ENCODE assay signal across 25 mouse cellular contexts in the genomic region with DNA sequence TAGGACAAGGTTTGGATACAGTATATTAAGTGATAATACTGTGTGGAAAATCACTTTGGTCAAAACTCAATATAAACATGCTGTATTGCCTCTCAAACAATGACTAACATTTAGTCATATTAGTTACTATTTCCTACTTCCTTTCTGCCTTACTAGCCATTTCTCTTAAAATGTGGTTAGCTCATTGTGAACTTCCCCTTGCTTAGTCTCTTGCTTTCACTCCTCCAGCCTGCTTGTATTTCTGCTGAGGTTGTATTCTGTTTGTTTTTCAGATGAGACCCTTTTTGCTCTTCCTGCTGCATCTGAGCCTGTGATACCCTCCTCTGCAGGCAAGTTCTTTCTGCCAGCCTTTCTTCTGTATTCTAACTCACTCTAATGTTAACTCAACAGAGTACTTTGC. TPM values are rescaled to one million over a fixed set of nuclear protein-coding genes. Genes with fewer than 3 reads are reported as not detected.
DNase-seq lines count a peak whose midpoint lies in the region; ATAC-seq and TF ChIP-seq lines count a peak whose summit lies in the region.
"Had no signal": no experiment of that assay in that cellular context is flagged by ENCODE, and none has a peak within 500 bp of the region (broad histone marks: within the 10 kb centered on the region; RNA-seq: fewer than 3 reads in every experiment).

No protein-coding gene starts in this region.

- peak; percentile 61 for DNase-seq in A20 (ENCODE audit: low read depth, low spot score)
- no peak for DNase-seq in right cerebral cortex, postnatal 4 days
- DNase-seq in left cerebral cortex, adult 2 months (ENCODE audit: extremely low spot score in 1 of 2, low spot score in 2 of 2) = no peak
- DNase-seq in ovary, postnatal 10 days (ENCODE audit: low spot score) = no peak
- DNase-seq: adrenal gland, postnatal 10 days; cerebellum, adult 18-20 months; gastrocnemius, postnatal 10 days; heart, postnatal 10 days; kidney, postnatal 4 days; layer of hippocampus, adult 9-11 months; liver, embryonic 13.5 days; lung, postnatal 4 days; midbrain, embryonic 14.5 days; thymus, postnatal 4 days had no signal

- intact Hi-C loops in left cerebral cortex, adult 2 months (cut with DNase I) = no loop called here

- no peak for TF ChIP-seq POLR2A in embryonic fibroblast, embryonic 13.5 days (IDR thresholded peaks at IDR 0.05; ENCODE audit: low read depth, low read length)

- peak; percentile 79 for ATAC-seq in CD4-positive, CD25-positive, alpha-beta regulatory T cell, adult 4 months
- ATAC-seq in megakaryocyte progenitor cell, adult 5-6 weeks (replicated peaks; ENCODE audit: poor library complexity) = peak; percentile 89
- ATAC-seq in erythroblast, adult 5-6 weeks (replicated peaks; ENCODE audit: low FRiP score, poor library complexity, severe bottlenecking) = no peak
- ATAC-seq: forebrain, embryonic 13.5 days; intestine, postnatal 0 days had no signal

- H3K27ac ChIP-seq in embryonic fibroblast, embryonic 13.5 days (ENCODE audit: insufficient read depth, low read length) = peak overlapping the region; percentile 31; the same call in 1 of the 2 replicates
- no peak overlapping the region for H3K27ac ChIP-seq in left cerebral cortex, adult 2 months
- H3K27ac ChIP-seq: embryonic facial prominence, embryonic 10.5 days; forebrain, embryonic 13.5 days; hindbrain, embryonic 14.5 days; kidney, embryonic 15.5 days; liver, embryonic 13.5 days; lung, embryonic 15.5 days had no signal

- no peak for TF ChIP-seq CTCF in embryonic fibroblast, embryonic 13.5 days (IDR thresholded peaks at IDR 0.05; ENCODE audit: borderline replicate concordance, insufficient read depth, low read length)
- TF ChIP-seq CTCF in left cerebral cortex, adult 2 months (IDR thresholded peaks at IDR 0.05) = no peak

- H3K4me1 ChIP-seq in embryonic fibroblast, embryonic 13.5 days (ENCODE audit: control insufficient read depth, insufficient read depth, low read length) = peaks cover 11% of the 10 kb centered on the region
- H3K4me1 ChIP-seq: embryonic facial prominence, embryonic 10.5 days; liver, embryonic 13.5 days had no signal

- H3K4me3 ChIP-seq in embryonic fibroblast, embryonic 13.5 days (ENCODE audit: insufficient read depth, low read length) = no peak overlapping the region
- H3K4me3 ChIP-seq in left cerebral cortex, adult 2 months = no peak overlapping the region
- H3K4me3 ChIP-seq: embryonic facial prominence, embryonic 10.5 days; erythroblast, embryonic 14.5 days; forebrain, embryonic 13.5 days; kidney, embryonic 15.5 days; liver, embryonic 13.5 days; lung, embryonic 15.5 days had no signal

RNA-seq across cellular contexts. Expression of gene Rtn4, which starts 12.5 kb away (rescaled TPM):
- polyA plus RNA-seq in CD4-positive, CD25-positive, alpha-beta regulatory T cell, adult 4 months (2017; shearing (Covaris generic)) = 10 to 100 TPM; 26.0 to 29.7 TPM
- polyA plus RNA-seq in embryonic fibroblast, embryonic 13.5 days (2011; ENCODE audit: insufficient read length, low read depth, missing spikeins) = 773 and 1,145 TPM in 2 replicates
- 61.2 and 72.2 TPM in 2 replicates for total RNA-seq in megakaryocyte progenitor cell, adult 5-6 weeks (2015)
- total RNA-seq in megakaryocyte progenitor cell, adult 5-6 weeks (2017) = 64.1 and 72.3 TPM in 2 replicates
- 21.1 and 25.0 TPM in 2 replicates for total RNA-seq in erythroblast, adult 5-6 weeks (2015; ENCODE audit: low replicate concordance)
- 27.6 and 37.3 TPM in 2 replicates for total RNA-seq in erythroblast, adult 5-6 weeks (2017; ENCODE audit: low replicate concordance)
- total RNA-seq in left cerebral cortex, adult 2 months (2021) = 100 to 1,000 TPM; 607 to 709 TPM

Comparison
In these comparisons a context has a peak if more than half of its experiments do, and no peak if none do; other contexts are left out.
1. RNA of gene Rtn4, which starts 12.5 kb away (total RNA-seq): 607 to 709 TPM in left cerebral cortex, adult 2 months; 61.2 to 72.3 TPM in megakaryocyte progenitor cell, adult 5-6 weeks and 21.1 to 37.3 TPM in erythroblast, adult 5-6 weeks; every median in the first group is over 4 times any median in the second.